Comparison of ENCODE assay signal across 9 mouse cellular contexts in the genomic region with DNA sequence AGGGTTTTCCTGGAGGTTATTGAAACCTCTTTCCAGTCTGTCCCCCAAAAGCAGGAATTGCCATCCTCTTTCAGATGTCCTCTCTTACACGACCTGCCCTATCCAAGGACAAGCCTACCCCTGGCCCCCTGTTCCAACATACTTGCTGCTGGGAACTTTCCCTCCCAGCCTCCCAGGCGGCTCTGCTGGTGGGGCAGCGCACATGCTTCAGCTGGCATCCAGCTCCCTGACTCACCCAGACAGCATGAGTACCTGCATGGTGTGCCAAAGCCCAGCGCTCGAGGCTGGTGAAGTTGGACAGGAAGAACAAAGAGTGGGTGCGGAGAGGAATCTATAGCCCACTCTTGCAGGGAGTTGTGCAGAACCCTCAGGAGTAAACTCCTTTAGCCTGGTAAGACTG. TPM values are rescaled to one million over a fixed set of nuclear protein-coding genes. Genes with fewer than 3 reads are reported as not detected.
DNase-seq lines count a peak whose midpoint lies in the region; ATAC-seq lines count a peak whose summit lies in the region.
"Had no signal": no experiment of that assay in that cellular context is flagged by ENCODE, and none has a peak within 500 bp of the region (broad histone marks: within the 10 kb centered on the region; RNA-seq: fewer than 3 reads in every experiment).

No protein-coding gene starts in this region.

- H3K27ac ChIP-seq in forebrain, embryonic 13.5 days: peak overlapping the region; percentile 16; the same call in 1 of the 2 replicates
- no peak overlapping the region for H3K27ac ChIP-seq in hindbrain, embryonic 12.5 days
- H3K27ac ChIP-seq in midbrain, embryonic 15.5 days: peak overlapping the region; percentile 78; the same call in 1 of the 2 replicates

- peak; percentile 19; the same call in 1 of the 2 replicates for ATAC-seq in forebrain, embryonic 13.5 days
- no peak for ATAC-seq in hindbrain, embryonic 12.5 days (ENCODE audit: low FRiP score)
- ATAC-seq in midbrain, embryonic 15.5 days (replicated peaks): no peak
- no peak for ATAC-seq in CD4-positive, CD25-positive, alpha-beta regulatory T cell, adult 4 months

- H3K9ac ChIP-seq in forebrain, embryonic 13.5 days: peak overlapping the region; percentile 82
- H3K9ac ChIP-seq in hindbrain, embryonic 12.5 days: peak overlapping the region; percentile 73; the same call in 1 of the 2 replicates
- peak overlapping the region; percentile 78 for H3K9ac ChIP-seq in midbrain, embryonic 15.5 days

- peaks cover 49% of the 10 kb centered on the region for H3K4me1 ChIP-seq in forebrain, embryonic 13.5 days
- H3K4me1 ChIP-seq in hindbrain, embryonic 12.5 days: peaks cover 33% of the 10 kb centered on the region
- H3K4me1 ChIP-seq in midbrain, embryonic 15.5 days: peaks cover 36% of the 10 kb centered on the region

- H3K9me3 ChIP-seq in forebrain, embryonic 13.5 days (replicated peaks): no peaks in the 10 kb centered on the region
- no peaks in the 10 kb centered on the region for H3K9me3 ChIP-seq in hindbrain, embryonic 12.5 days (replicated peaks)
- no peaks in the 10 kb centered on the region for H3K9me3 ChIP-seq in midbrain, embryonic 15.5 days
- H3K9me3 ChIP-seq: G1E had no signal

- 56% methylated on average over 6 of the region's 6 CpGs for WGBS in forebrain, embryonic 13.5 days
- WGBS in hindbrain, embryonic 12.5 days: 77% methylated on average over 6 of the region's 6 CpGs
- WGBS in midbrain, embryonic 15.5 days: 67% methylated on average over 6 of the region's 6 CpGs

- no peaks in the 10 kb centered on the region for H3K27me3 ChIP-seq in forebrain, embryonic 13.5 days
- no peaks in the 10 kb centered on the region for H3K27me3 ChIP-seq in hindbrain, embryonic 12.5 days
- H3K27me3 ChIP-seq in midbrain, embryonic 15.5 days (replicated peaks): no peaks in the 10 kb centered on the region

- peak overlapping the region; percentile 86 for H3K4me2 ChIP-seq in forebrain, embryonic 13.5 days
- H3K4me2 ChIP-seq in hindbrain, embryonic 12.5 days (replicated peaks): peak overlapping the region; percentile 66
- peak overlapping the region; percentile 82 for H3K4me2 ChIP-seq in midbrain, embryonic 15.5 days

- peak overlapping the region; percentile 56; the same call in 1 of the 2 replicates for H3K4me3 ChIP-seq in forebrain, embryonic 13.5 days
- H3K4me3 ChIP-seq in hindbrain, embryonic 12.5 days: peak overlapping the region; percentile 44
- peak overlapping the region; percentile 57 for H3K4me3 ChIP-seq in midbrain, embryonic 15.5 days

- intact Hi-C loops in heart, postnatal 25 days (cut with DNase I): no loop called here
- intact Hi-C loops in left cerebral cortex, postnatal 4 days (cut with DNase I): no loop called here

- no peaks in the 10 kb centered on the region; the same call in 1 of the 2 replicates for H3K36me3 ChIP-seq in forebrain, embryonic 13.5 days (ENCODE audit: poor library complexity, severe bottlenecking)
- no peaks in the 10 kb centered on the region for H3K36me3 ChIP-seq in hindbrain, embryonic 12.5 days
- no peaks in the 10 kb centered on the region for H3K36me3 ChIP-seq in midbrain, embryonic 15.5 days (replicated peaks)

- DNase-seq in heart, adult 11 months: peak; percentile 98
- DNase-seq in heart, postnatal 25 days (ENCODE audit: low spot score): no peak
- DNase-seq in adrenal gland, postnatal 10 days: peak; percentile 67
- DNase-seq in left cerebral cortex, postnatal 4 days: peak; percentile 53

RNA-seq across cellular contexts. Expression of gene Slc50a1, which starts 0.5 kb away (rescaled TPM):
- 10 to 100 TPM; 21.0 TPM for total RNA-seq in heart, postnatal 25 days (2021)
- 10 to 100 TPM; 46.7 to 53.1 TPM for total RNA-seq in adrenal gland, postnatal 10 days (2021)
- polyA plus RNA-seq in forebrain, embryonic 13.5 days (2015; fragmentation: Nextera tagmentation; extraction: Ambion mirVana): 25.8 and 32.7 TPM in 2 replicates
- polyA plus RNA-seq in hindbrain, embryonic 12.5 days (2016; fragmentation: Nextera tagmentation; extraction: Ambion mirVana): 44.9 and 46.8 TPM in 2 replicates
- 10 to 100 TPM; 17.3 to 21.3 TPM for total RNA-seq in left cerebral cortex, postnatal 4 days (2021)
- 31.4 and 37.5 TPM in 2 replicates for polyA plus RNA-seq in midbrain, embryonic 15.5 days (2015; fragmentation: Nextera tagmentation; extraction: Ambion mirVana)
- polyA plus RNA-seq in CD4-positive, CD25-positive, alpha-beta regulatory T cell, adult 4 months (2017; shearing (Covaris generic)): 100 to 1,000 TPM; 248 to 324 TPM
- polyA plus RNA-seq: G1E had no signal

RNA-seq across cellular contexts. Expression of gene Efna1, which starts 10.1 kb away (rescaled TPM):
- total RNA-seq in heart, postnatal 25 days (2021): 10 to 100 TPM; 29.4 to 33.5 TPM
- 10 to 100 TPM; 25.0 to 34.3 TPM for total RNA-seq in adrenal gland, postnatal 10 days (2021)
- polyA plus RNA-seq in forebrain, embryonic 13.5 days (2015; fragmentation: Nextera tagmentation; extraction: Ambion mirVana): 9.5 and 10.9 TPM in 2 replicates
- polyA plus RNA-seq in hindbrain, embryonic 12.5 days (2016; fragmentation: Nextera tagmentation; extraction: Ambion mirVana): 14.3 and 15.4 TPM in 2 replicates
- 1 to 10 TPM; 5.0 to 6.4 TPM for total RNA-seq in left cerebral cortex, postnatal 4 days (2021)
- polyA plus RNA-seq in midbrain, embryonic 15.5 days (2015; fragmentation: Nextera tagmentation; extraction: Ambion mirVana): 8.0 and 10.2 TPM in 2 replicates
- polyA plus RNA-seq in CD4-positive, CD25-positive, alpha-beta regulatory T cell, adult 4 months (2017; shearing (Covaris generic)): not detected
- polyA plus RNA-seq: G1E had no signal

RNA-seq across cellular contexts. Expression of gene Dpm3, which starts 11.7 kb away (rescaled TPM):
- total RNA-seq in heart, postnatal 25 days (2021): 10 to 100 TPM; 51.7 to 53.9 TPM
- 100 to 1,000 TPM; 115 to 122 TPM for total RNA-seq in adrenal gland, postnatal 10 days (2021)
- 100 and 106 TPM in 2 replicates for polyA plus RNA-seq in forebrain, embryonic 13.5 days (2015; fragmentation: Nextera tagmentation; extraction: Ambion mirVana)
- polyA plus RNA-seq in hindbrain, embryonic 12.5 days (2016; fragmentation: Nextera tagmentation; extraction: Ambion mirVana): 63.9 and 86.7 TPM in 2 replicates
- total RNA-seq in left cerebral cortex, postnatal 4 days (2021): 10 to 100 TPM; 54.0 to 59.7 TPM
- polyA plus RNA-seq in midbrain, embryonic 15.5 days (2015; fragmentation: Nextera tagmentation; extraction: Ambion mirVana): 65.8 and 69.1 TPM in 2 replicates
- polyA plus RNA-seq in CD4-positive, CD25-positive, alpha-beta regulatory T cell, adult 4 months (2017; shearing (Covaris generic)): 100 to 1,000 TPM; 116 to 155 TPM

RNA-seq across cellular contexts. Expression of gene Trim46, which starts 24.8 kb away (rescaled TPM):
- total RNA-seq in heart, postnatal 25 days (2021): under 1 TPM; 0.47 to 0.59 TPM
- 1 to 10 TPM; 2.0 to 4.2 TPM for total RNA-seq in adrenal gland, postnatal 10 days (2021)
- polyA plus RNA-seq in forebrain, embryonic 13.5 days (2015; fragmentation: Nextera tagmentation; extraction: Ambion mirVana): 36.6 and 43.2 TPM in 2 replicates
- polyA plus RNA-seq in hindbrain, embryonic 12.5 days (2016; fragmentation: Nextera tagmentation; extraction: Ambion mirVana): 27.2 and 29.6 TPM in 2 replicates
- 100 to 1,000 TPM; 128 to 133 TPM for total RNA-seq in left cerebral cortex, postnatal 4 days (2021)
- 95.9 and 97.9 TPM in 2 replicates for polyA plus RNA-seq in midbrain, embryonic 15.5 days (2015; fragmentation: Nextera tagmentation; extraction: Ambion mirVana)
- 1 to 10 TPM; 4.0 to 7.0 TPM for polyA plus RNA-seq in CD4-positive, CD25-positive, alpha-beta regulatory T cell, adult 4 months (2017; shearing (Covaris generic))

RNA-seq across cellular contexts. Expression of gene Krtcap2, which starts 25.1 kb away (rescaled TPM):
- total RNA-seq in heart, postnatal 25 days (2021): 10 to 100 TPM; 73.5 to 87.6 TPM
- 100 to 1,000 TPM; 109 to 116 TPM for total RNA-seq in adrenal gland, postnatal 10 days (2021)
- polyA plus RNA-seq in forebrain, embryonic 13.5 days (2015; fragmentation: Nextera tagmentation; extraction: Ambion mirVana): 221 and 237 TPM in 2 replicates
- polyA plus RNA-seq in hindbrain, embryonic 12.5 days (2016; fragmentation: Nextera tagmentation; extraction: Ambion mirVana): 247 and 271 TPM in 2 replicates
- 100 to 1,000 TPM in 1 of 2 experiments, 10 to 100 TPM in 1; 86.2 to 106 TPM for total RNA-seq in left cerebral cortex, postnatal 4 days (2021)
- polyA plus RNA-seq in midbrain, embryonic 15.5 days (2015; fragmentation: Nextera tagmentation; extraction: Ambion mirVana): 177 and 185 TPM in 2 replicates
- 100 to 1,000 TPM; 258 to 319 TPM for polyA plus RNA-seq in CD4-positive, CD25-positive, alpha-beta regulatory T cell, adult 4 months (2017; shearing (Covaris generic))
